ENCODE assay signal across 8 mouse cellular contexts in the genomic region with DNA sequence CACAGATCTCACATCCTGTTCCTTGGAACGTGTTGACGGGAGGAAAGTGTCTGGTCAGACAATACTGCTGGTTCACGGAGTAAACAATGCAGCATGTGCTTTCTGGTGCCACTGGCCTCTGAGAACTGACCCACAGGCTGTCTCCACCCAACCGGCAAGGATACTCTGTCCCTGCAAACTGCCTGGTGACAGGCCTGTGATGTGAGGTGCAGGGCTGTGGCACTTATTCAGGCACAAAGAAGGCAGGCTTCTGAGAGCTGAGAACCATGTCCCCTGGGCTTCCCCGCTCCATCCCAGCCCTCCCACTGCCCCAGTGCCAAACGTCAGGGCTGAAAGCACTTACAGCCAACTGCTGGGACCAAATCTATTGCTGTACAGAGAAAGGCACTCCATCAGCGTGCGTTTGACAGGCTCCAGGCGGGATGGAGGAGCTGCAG.
DNase-seq lines count a peak whose midpoint lies in the region; ATAC-seq lines count a peak whose summit lies in the region.

No protein-coding gene starts in this region.

- no peak overlapping the region for H3K4me2 ChIP-seq in limb, embryonic 12.5 days

- peaks cover 16% of the 10 kb centered on the region for H3K4me1 ChIP-seq in limb, embryonic 12.5 days (replicated peaks)

- no peak overlapping the region for H3K4me3 ChIP-seq in limb, embryonic 12.5 days (replicated peaks)

- no peaks in the 10 kb centered on the region for H3K27me3 ChIP-seq in limb, embryonic 12.5 days

- DNase-seq in adrenal gland, postnatal 10 days: peak; percentile 15
- no peak for DNase-seq in adrenal gland, adult 18-20 months (ENCODE audit: low spot score in 2 of 2)
- peak; percentile 33 for DNase-seq in embryo, embryonic 10.5 days (ENCODE audit: low spot score)
- peak; percentile 17 for DNase-seq in heart, postnatal 4 days
- DNase-seq in urinary bladder, adult 2 months (ENCODE audit: low spot score): no peak
- DNase-seq in ovary, postnatal 10 days (ENCODE audit: low spot score): no peak
- no peak for DNase-seq in thymus, postnatal 10 days (ENCODE audit: low spot score in 2 of 2)

- WGBS in limb, embryonic 12.5 days: 28% methylated on average over 9 of the region's 9 CpGs

- H3K36me3 ChIP-seq in limb, embryonic 12.5 days: no peaks in the 10 kb centered on the region

- no peaks in the 10 kb centered on the region for H3K9me3 ChIP-seq in limb, embryonic 12.5 days

- no peak overlapping the region for H3K27ac ChIP-seq in limb, embryonic 12.5 days

- no peak overlapping the region for H3K9ac ChIP-seq in limb, embryonic 12.5 days (replicated peaks)

- peak; percentile 37; the same call in 1 of the 2 replicates for ATAC-seq in limb, embryonic 12.5 days (ENCODE audit: insufficient number of reproducible peaks, insufficient read depth, low FRiP score, low TSS enrichment, low read depth)

Comparison
In these comparisons a context has a peak if more than half of its experiments do, and no peak if none do; other contexts are left out.
1. DNase-seq: peak in adrenal gland, postnatal 10 days (single experiment), embryo, embryonic 10.5 days (single experiment) and heart, postnatal 4 days (single experiment); none in adrenal gland, adult 18-20 months (0 of 2), urinary bladder, adult 2 months (single experiment), ovary, postnatal 10 days (single experiment) and thymus, postnatal 10 days (0 of 2).